Mouse (Mus musculus) liver, embryonic 15.5 days (tissue): ENCODE results near the gene 1500015O10Rik. TPM values are rescaled to one million over a fixed set of nuclear protein-coding genes. Genes with fewer than 3 reads are reported as not detected.

Source experiments
- ATAC-seq: fragments of 200-750 bp; cut with Nextera tagmentation; 2 replicates; pipeline ENCODE4 v1.8.0; 2017; ENCODE audit warnings: moderate number of reproducible peaks, mild to moderate bottlenecking, moderate library complexity; ENCODE audit not compliant: insufficient read depth
- H3K27ac ChIP-seq: fragments of 300-500 bp; sonication (generic); replicated peaks from 2 replicates; pipeline ENCODE4 v1.5.1; 2015; ENCODE audit warnings: mild to moderate bottlenecking, inconsistent platforms
- H3K27me3 ChIP-seq: fragments of 300-500 bp; sonication (generic); 2 replicates; pipeline ENCODE4 v1.6.1; 2015; ENCODE audit warnings: mild to moderate bottlenecking, inconsistent platforms
- H3K36me3 ChIP-seq: fragments of 300-500 bp; sonication (generic); replicated peaks from 2 replicates; pipeline ENCODE4 v1.6.1; 2015; ENCODE audit warnings: moderate library complexity, mild to moderate bottlenecking, inconsistent platforms
- H3K4me1 ChIP-seq: fragments of 300-500 bp; sonication (generic); replicated peaks from 2 replicates; pipeline ENCODE4 v1.6.1; 2015; ENCODE audit warnings: inconsistent platforms
- H3K4me2 ChIP-seq: fragments of 300-500 bp; sonication (generic); 2 replicates; pipeline ENCODE4 v1.6.1; 2015; ENCODE audit warnings: moderate library complexity, mild to moderate bottlenecking, inconsistent platforms
- H3K4me3 ChIP-seq: fragments of 300-500 bp; sonication (generic); replicated peaks from 2 replicates; pipeline ENCODE4 v1.5.1; 2015; ENCODE audit warnings: mild to moderate bottlenecking, inconsistent platforms
- H3K9ac ChIP-seq: fragments of 300-500 bp; sonication (generic); 2 replicates; pipeline ENCODE4 v1.6.1; 2015; ENCODE audit warnings: moderate library complexity, mild to moderate bottlenecking, inconsistent platforms
- H3K9me3 ChIP-seq: fragments of 300-500 bp; sonication (generic); replicated peaks from 2 replicates; pipeline ENCODE4 v1.6.1; 2016; ENCODE audit warnings: inconsistent platforms
- WGBS: fragments of 180-500 bp; shearing (Covaris S2); methylation state at CpG from one replicate; pipeline ENCODE4 v1.1.7; 2015; ENCODE audit warnings: mixed read lengths; ENCODE audit not compliant: insufficient replicate concordance; 5-methylcytosine and 5-hydroxymethylcytosine counted together
- polyA plus RNA-seq: library from polyadenylated mRNA; unstranded; fragments of >200 nt; fragmentation: Nextera tagmentation; extraction: Ambion mirVana; gene quantifications from 2 replicates; pipeline ENCODE4 v1.2.1, GENCODE M21; 2015

Gene 1500015O10Rik
- polyA plus RNA-seq = 0.91 and 1.7 TPM in 2 replicates

DNA sequence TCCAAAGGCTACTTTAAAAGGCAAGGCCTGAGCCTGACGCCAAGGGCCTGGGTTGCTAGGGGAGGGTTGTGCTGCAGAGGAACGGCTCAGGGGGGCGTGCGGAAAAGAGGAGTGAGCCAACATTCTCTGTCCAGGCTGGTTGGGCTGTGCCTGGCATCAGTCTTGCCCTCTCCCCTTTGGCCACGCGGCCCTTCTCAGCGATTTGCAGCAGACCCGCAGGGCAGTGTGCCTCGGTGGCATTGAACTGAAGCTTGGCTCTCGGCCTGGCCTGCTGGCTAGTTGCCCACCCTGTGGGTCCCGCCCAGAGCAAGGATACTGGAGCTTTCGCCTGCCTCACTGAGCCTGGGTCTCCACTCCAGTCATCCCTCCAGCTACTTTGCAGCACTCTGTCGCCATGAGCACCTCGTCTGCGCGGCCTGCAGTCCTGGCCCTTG is at the start of gene 1500015O10Rik:
1500015O10Rik (plus strand) TSS at position 112 of the 434 bp plus-strand sequence.
- Histone ChIP-seq H3K27me3 (no peaks in the 10 kb centered on the region), H3K4me3 (no peak within 1 kb of the TSS), H3K9ac (no peak within 1 kb of the TSS), H3K9me3 (no peaks in the 10 kb centered on the region), H3K27ac (no peak within 1 kb of the TSS), H3K4me1 (no peaks in the 10 kb centered on the region), H3K4me2 (no peak within 1 kb of the TSS), H3K36me3 (no peaks in the 10 kb centered on the region)
- no peak for ATAC-seq
- WGBS = 56% methylated on average over 16 of the region's 16 CpGs

DNA sequence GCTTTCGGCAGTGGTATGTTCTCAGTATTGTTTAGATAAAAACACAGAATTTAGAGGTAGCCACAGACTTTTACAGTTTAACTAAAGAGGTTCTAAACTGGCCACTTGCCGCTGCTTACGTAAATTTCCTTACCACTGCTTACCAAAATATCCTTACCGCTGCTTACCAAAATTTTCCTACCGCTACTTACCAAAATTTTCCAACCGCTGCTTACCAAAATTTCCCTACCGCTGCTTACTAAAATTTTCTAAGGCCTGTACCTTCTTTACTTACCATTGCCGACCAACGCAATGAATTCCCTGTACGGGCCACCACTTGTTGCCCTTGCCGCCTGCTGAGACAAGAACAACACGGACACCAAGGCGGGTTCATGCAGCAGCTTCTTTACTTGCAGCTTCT is 40.4 kb upstream of the 1500015O10Rik start:
- Histone ChIP-seq H3K4me3 (no peak overlapping the region), H3K9me3 (no peaks in the 10 kb centered on the region), H3K27me3 (no peaks in the 10 kb centered on the region), H3K36me3 (no peaks in the 10 kb centered on the region), H3K4me1 (no peaks in the 10 kb centered on the region), H3K4me2 (no peak overlapping the region), H3K27ac (no peak overlapping the region), H3K9ac (no peak overlapping the region)
- ATAC-seq = no peak
- WGBS = 77% methylated on average over 13 of the region's 13 CpGs

GRCm38 (mm10) chr1:43690507-43690906 is 39.9 kb upstream of the 1500015O10Rik start:
- Histone ChIP-seq H3K4me3 (no peak overlapping the region), H3K4me2 (no peak overlapping the region), H3K9me3 (no peaks in the 10 kb centered on the region), H3K36me3 (no peaks in the 10 kb centered on the region), H3K27me3 (no peaks in the 10 kb centered on the region), H3K27ac (no peak overlapping the region), H3K9ac (no peak overlapping the region), H3K4me1 (no peaks in the 10 kb centered on the region)
- no peak for ATAC-seq
- 84% methylated on average over 15 of the region's 15 CpGs for WGBS

- ATAC-seq = no peak
- H3K4me1 ChIP-seq = no peaks in the 10 kb centered on the region
- no peak overlapping the region for H3K4me2 ChIP-seq
- no peaks in the 10 kb centered on the region for H3K27me3 ChIP-seq
- no peaks in the 10 kb centered on the region for H3K36me3 ChIP-seq
- no peak overlapping the region for H3K27ac ChIP-seq
- WGBS = 48% methylated on average over 3 of the region's 3 CpGs
- H3K4me3 ChIP-seq = no peak overlapping the region
- no peak overlapping the region for H3K9ac ChIP-seq
- no peaks in the 10 kb centered on the region for H3K9me3 ChIP-seq
Observed at GRCm38 (mm10) chr1:43694076-43694475, 36.3 kb upstream of the 1500015O10Rik start.

GRCm38 (mm10) chr1:43694851-43695545 is 35.4 kb upstream of the 1500015O10Rik start:
- no peak for ATAC-seq
- no peak overlapping the region for H3K4me3 ChIP-seq
- H3K4me2 ChIP-seq = no peak overlapping the region
- no peak overlapping the region for H3K9ac ChIP-seq
- no peaks in the 10 kb centered on the region for H3K27me3 ChIP-seq
- H3K4me1 ChIP-seq = no peaks in the 10 kb centered on the region
- no peak overlapping the region for H3K27ac ChIP-seq
- 43% methylated on average over 6 of the region's 6 CpGs for WGBS
- H3K36me3 ChIP-seq = no peaks in the 10 kb centered on the region
- no peaks in the 10 kb centered on the region for H3K9me3 ChIP-seq

- Histone ChIP-seq H3K4me1 (no peaks in the 10 kb centered on the region), H3K9ac (no peak overlapping the region), H3K9me3 (no peaks in the 10 kb centered on the region), H3K4me3 (no peak overlapping the region), H3K27ac (no peak overlapping the region), H3K4me2 (no peak overlapping the region), H3K27me3 (no peaks in the 10 kb centered on the region), H3K36me3 (no peaks in the 10 kb centered on the region)
- WGBS = 27% methylated on average over 4 of the region's 4 CpGs
- ATAC-seq = no peak
Observed at GRCm38 (mm10) chr1:43698577-43699000, 31.8 kb upstream of the 1500015O10Rik start.

GRCm38 (mm10) chr1:43714841-43715240 is 15.6 kb upstream of the 1500015O10Rik start:
- ATAC-seq = no peak
- H3K4me2 ChIP-seq = no peak overlapping the region
- WGBS = 52% methylated on average over 2 of the region's 2 CpGs
- H3K4me1 ChIP-seq = no peaks in the 10 kb centered on the region
- H3K4me3 ChIP-seq = no peak overlapping the region
- no peaks in the 10 kb centered on the region for H3K36me3 ChIP-seq
- no peak overlapping the region for H3K27ac ChIP-seq
- H3K27me3 ChIP-seq = no peaks in the 10 kb centered on the region
- no peak overlapping the region for H3K9ac ChIP-seq
- H3K9me3 ChIP-seq = no peaks in the 10 kb centered on the region

DNA sequence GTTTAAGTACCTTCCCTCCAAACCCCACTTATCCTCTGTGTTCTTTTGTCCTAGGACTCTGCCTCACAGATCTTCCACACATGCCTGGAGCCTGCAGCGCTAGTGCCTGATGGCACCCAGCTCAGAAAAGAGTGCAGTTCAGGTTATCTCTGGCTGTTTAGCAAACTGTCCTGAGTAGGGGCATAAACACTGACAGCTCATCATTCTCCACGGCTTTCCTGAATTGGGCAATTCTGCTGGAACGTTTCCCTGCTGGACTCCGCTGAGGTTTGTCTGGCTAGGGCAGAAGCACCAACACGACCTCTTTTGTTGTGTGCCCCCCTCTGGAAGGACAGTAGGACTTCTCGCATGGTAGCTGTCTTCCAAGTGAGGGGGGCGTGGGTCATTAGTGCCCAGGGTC is 12.4 kb upstream of the 1500015O10Rik start:
- no peak overlapping the region for H3K4me3 ChIP-seq
- H3K4me1 ChIP-seq = no peaks in the 10 kb centered on the region
- H3K27ac ChIP-seq = no peak overlapping the region
- H3K9ac ChIP-seq = no peak overlapping the region
- H3K36me3 ChIP-seq = no peaks in the 10 kb centered on the region
- no peak overlapping the region for H3K4me2 ChIP-seq
- WGBS = 52% methylated on average over 7 of the region's 7 CpGs
- H3K27me3 ChIP-seq = no peaks in the 10 kb centered on the region
- ATAC-seq = no peak
- H3K9me3 ChIP-seq = no peaks in the 10 kb centered on the region

- 41% methylated on average over 2 of the region's 2 CpGs for WGBS
Observed at GRCm38 (mm10) chr1:43718793-43719192, 11.6 kb upstream of the 1500015O10Rik start.

DNA sequence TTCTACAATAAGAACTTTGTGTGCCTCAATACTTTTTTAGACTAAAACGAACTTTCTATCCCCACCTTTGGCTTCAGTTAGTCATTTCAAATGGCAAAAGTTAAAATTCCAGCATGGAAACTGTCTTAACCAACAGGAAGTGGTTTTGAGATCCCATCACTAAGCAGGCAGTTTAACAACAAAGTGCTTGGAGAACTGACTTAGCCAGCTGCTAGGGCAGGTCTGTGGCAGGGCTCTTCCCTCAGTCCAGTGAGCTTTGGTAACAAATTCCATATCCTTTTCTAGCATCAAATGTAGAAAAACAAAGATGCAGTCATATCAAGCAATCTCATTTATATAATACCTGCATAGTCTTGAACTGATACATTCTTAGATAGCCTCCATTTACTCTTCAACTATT is 7.9 kb upstream of the 1500015O10Rik start:
- H3K27me3 ChIP-seq = no peaks in the 10 kb centered on the region
- no peaks in the 10 kb centered on the region for H3K9me3 ChIP-seq
- H3K27ac ChIP-seq = no peak overlapping the region
- H3K4me3 ChIP-seq = no peak overlapping the region
- H3K4me1 ChIP-seq = no peaks in the 10 kb centered on the region
- no peak overlapping the region for H3K4me2 ChIP-seq
- no peak overlapping the region for H3K9ac ChIP-seq
- WGBS = 38% methylated on average over 1 of the region's 1 CpGs
- ATAC-seq = no peak
- no peaks in the 10 kb centered on the region for H3K36me3 ChIP-seq

More at GRCm38 (mm10) chr1:43718793-43719192, 11.6 kb upstream of the 1500015O10Rik start:
- H3K9ac ChIP-seq = no peak overlapping the region
- no peak overlapping the region for H3K27ac ChIP-seq
- H3K4me2 ChIP-seq = no peak overlapping the region
- H3K27me3 ChIP-seq = no peaks in the 10 kb centered on the region
- H3K36me3 ChIP-seq = no peaks in the 10 kb centered on the region
- no peak for ATAC-seq
- no peak overlapping the region for H3K4me3 ChIP-seq
- H3K4me1 ChIP-seq = no peaks in the 10 kb centered on the region
- no peaks in the 10 kb centered on the region for H3K9me3 ChIP-seq

GRCm38 (mm10) chr1:43732100-43732499 is 1.7 kb downstream of the 1500015O10Rik start:
- H3K9me3 ChIP-seq = no peaks in the 10 kb centered on the region
- no peaks in the 10 kb centered on the region for H3K36me3 ChIP-seq
- H3K4me1 ChIP-seq = no peaks in the 10 kb centered on the region
- H3K27ac ChIP-seq = no peak overlapping the region
- no peak for ATAC-seq
- H3K4me2 ChIP-seq = no peak overlapping the region
- no peak overlapping the region for H3K9ac ChIP-seq
- no peaks in the 10 kb centered on the region for H3K27me3 ChIP-seq
- 62% methylated on average over 4 of the region's 4 CpGs for WGBS
- no peak overlapping the region for H3K4me3 ChIP-seq

DNA sequence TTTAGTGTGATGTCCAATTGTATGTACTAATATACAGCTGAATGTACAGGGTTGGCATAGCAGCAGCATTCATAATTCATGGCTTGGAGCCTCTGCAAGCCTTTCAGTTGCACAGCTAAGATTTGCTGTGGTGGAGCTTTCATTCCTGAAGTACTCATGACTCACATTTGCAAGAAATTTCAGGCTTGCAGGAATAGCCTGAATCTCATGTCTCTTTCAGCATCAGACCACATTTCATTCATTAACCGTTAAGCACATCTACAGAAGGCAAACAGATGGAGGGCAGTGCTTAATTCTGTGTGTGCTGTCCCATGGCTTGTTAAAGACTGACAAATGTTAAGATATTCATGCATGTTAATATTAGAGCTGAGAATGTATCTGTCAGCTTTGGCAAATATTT is 2.3 kb downstream of the 1500015O10Rik start:
- no peak overlapping the region for H3K27ac ChIP-seq
- ATAC-seq = no peak
- WGBS = 71% methylated on average over 1 of the region's 1 CpGs
- H3K9me3 ChIP-seq = no peaks in the 10 kb centered on the region
- no peak overlapping the region for H3K9ac ChIP-seq
- no peak overlapping the region for H3K4me2 ChIP-seq
- H3K36me3 ChIP-seq = no peaks in the 10 kb centered on the region
- H3K4me3 ChIP-seq = no peak overlapping the region
- H3K4me1 ChIP-seq = no peaks in the 10 kb centered on the region
- no peaks in the 10 kb centered on the region for H3K27me3 ChIP-seq
